Mouse (Mus musculus) E14TG2a.4 (cell line): Measurements from ENCODE around the gene Gm42715.

Experiments
- CTCF ChIP-seq: conservative IDR thresholded peaks from 2 replicates; pipeline ENCODE4 v1.5.1; 2014; ENCODE audit warnings: low read length
- NANOG ChIP-seq: IDR thresholded peaks from 2 replicates; pipeline ENCODE4 v1.6.1; 2014; ENCODE audit warnings: borderline replicate concordance, low read length, mixed read lengths
- POU5F1 ChIP-seq: IDR thresholded peaks from 2 replicates; pipeline ENCODE4 v1.6.1; 2014; ENCODE audit warnings: low read length, borderline replicate concordance

DNA sequence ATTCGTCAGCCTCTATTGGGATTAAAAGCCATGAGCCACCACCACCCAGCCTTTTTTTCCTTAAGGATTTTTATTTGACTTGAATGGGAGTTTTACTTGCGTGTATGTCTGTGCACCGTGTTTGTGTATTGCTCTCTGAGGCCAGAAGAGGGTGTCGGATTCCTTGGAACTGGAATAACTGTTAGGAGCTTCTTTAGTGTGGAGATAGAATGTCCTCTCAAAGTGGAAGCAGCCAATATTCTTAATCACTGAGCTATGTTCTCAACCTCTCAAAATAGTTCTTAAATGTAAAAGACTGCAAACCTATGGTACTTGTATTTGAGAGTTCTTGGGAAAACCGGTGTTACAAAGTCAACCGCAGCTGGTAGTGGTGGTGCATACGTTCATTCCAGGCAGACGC lies 8.1 kb upstream of the Gm42715 start:
- TF ChIP-seq CTCF (peak; percentile 22), POU5F1 (no peak), NANOG (no peak)
